9 mouse cellular contexts compared by ENCODE assay signal in the genomic region with DNA sequence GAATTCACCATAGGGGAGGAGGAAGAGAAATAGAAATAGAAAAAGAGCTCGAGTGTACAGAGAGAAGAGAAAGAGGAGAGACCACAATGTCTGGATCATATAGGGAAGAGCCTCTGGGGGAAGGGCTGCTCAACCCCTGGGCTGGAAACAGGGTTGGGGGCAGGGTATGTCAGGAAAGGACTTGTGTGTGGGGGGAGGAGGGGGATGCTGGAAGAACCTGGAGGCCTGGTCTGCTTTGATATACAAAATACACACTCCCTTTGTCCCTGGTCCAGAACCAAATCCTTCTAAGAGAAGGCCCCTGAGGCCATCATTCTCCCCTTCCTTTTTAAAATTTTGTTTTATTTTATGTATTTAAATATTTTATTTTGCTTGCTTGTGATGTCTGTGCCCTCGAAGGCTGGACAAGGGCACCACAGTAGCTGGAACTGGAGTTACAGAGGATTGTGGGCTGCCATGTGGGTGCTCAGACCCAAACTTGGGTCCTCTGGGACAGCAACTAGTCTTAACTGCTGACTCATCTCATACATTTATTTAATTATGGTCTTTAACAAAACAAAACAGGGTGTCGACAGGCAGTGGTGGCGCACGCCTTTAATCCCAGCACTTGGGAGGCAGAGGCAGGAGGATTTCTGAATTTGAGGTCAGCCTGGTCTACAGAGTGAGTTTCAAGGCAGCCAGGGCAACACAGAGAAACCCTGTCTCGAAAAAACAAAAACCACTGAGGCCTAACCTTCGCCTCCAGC. TPM values are rescaled to one million over a fixed set of nuclear protein-coding genes. Genes with fewer than 3 reads are reported as not detected.
DNase-seq lines count a peak whose midpoint lies in the region; ATAC-seq and TF ChIP-seq lines count a peak whose summit lies in the region.
"Had no signal": no experiment of that assay in that cellular context is flagged by ENCODE, and none has a peak within 500 bp of the region (broad histone marks: within the 10 kb centered on the region; RNA-seq: fewer than 3 reads in every experiment).

No protein-coding gene starts in this region.

- no peak for ATAC-seq in liver, postnatal 0 days

- peaks cover 25% of the 10 kb centered on the region for H3K4me1 ChIP-seq in heart, embryonic 10.5 days
- peaks cover 34% of the 10 kb centered on the region for H3K4me1 ChIP-seq in hindbrain, embryonic 10.5 days (replicated peaks)
- H3K4me1 ChIP-seq in liver, postnatal 0 days (ENCODE audit: insufficient read depth): peaks cover 21% of the 10 kb centered on the region

- peak overlapping the region; percentile 90; the same call in 1 of the 2 replicates for H3K27ac ChIP-seq in heart, embryonic 10.5 days
- peak overlapping the region; percentile 92; the same call in 1 of the 2 replicates for H3K27ac ChIP-seq in hindbrain, embryonic 10.5 days
- H3K27ac ChIP-seq in liver, postnatal 0 days (ENCODE audit: low read depth): peak overlapping the region; percentile 66; the same call in 1 of the 2 replicates

- peaks cover 41% of the 10 kb centered on the region for H3K36me3 ChIP-seq in heart, embryonic 10.5 days
- peaks cover 43% of the 10 kb centered on the region for H3K36me3 ChIP-seq in hindbrain, embryonic 10.5 days
- H3K36me3 ChIP-seq in liver, postnatal 0 days (replicated peaks; ENCODE audit: insufficient read depth, low read length): peaks cover 15% of the 10 kb centered on the region

- no peak for DNase-seq in heart, embryonic 10.5 days (ENCODE audit: low spot score)
- no peak for DNase-seq in heart, postnatal 25 days (ENCODE audit: low spot score)
- DNase-seq in ES-CJ7 (ENCODE audit: low read depth, low spot score): peak; percentile 81
- no peak for DNase-seq in hindbrain, embryonic 10.5 days (ENCODE audit: low spot score)
- no peak for DNase-seq in liver, postnatal 0 days
- no peak for DNase-seq in right cerebral cortex, postnatal 4 days
- DNase-seq in layer of hippocampus, adult 9-11 months: no peak
- no peak for DNase-seq in thymus, postnatal 14 days

- no peaks in the 10 kb centered on the region for H3K27me3 ChIP-seq in heart, embryonic 10.5 days (ENCODE audit: insufficient read depth, poor library complexity, severe bottlenecking)
- no peaks in the 10 kb centered on the region for H3K27me3 ChIP-seq in hindbrain, embryonic 10.5 days (ENCODE audit: insufficient read depth, poor library complexity, severe bottlenecking)
- H3K27me3 ChIP-seq in liver, postnatal 0 days (ENCODE audit: insufficient read depth, low read length): no peaks in the 10 kb centered on the region

- no peak for TF ChIP-seq EP300 in liver, postnatal 0 days (IDR thresholded peaks at IDR 0.05; ENCODE audit: low read depth)

- 83% methylated on average over 7 of the region's 7 CpGs for WGBS in heart, embryonic 10.5 days
- WGBS in hindbrain, embryonic 10.5 days: 87% methylated on average over 7 of the region's 7 CpGs
- WGBS in liver, postnatal 0 days (ENCODE audit: insufficient replicate concordance): 83% methylated on average over 7 of the region's 7 CpGs

- H3K9me3 ChIP-seq in heart, embryonic 10.5 days: no peaks in the 10 kb centered on the region
- H3K9me3 ChIP-seq in hindbrain, embryonic 10.5 days: no peaks in the 10 kb centered on the region
- no peaks in the 10 kb centered on the region for H3K9me3 ChIP-seq in liver, postnatal 0 days (ENCODE audit: low read length)

- H3K4me3 ChIP-seq in heart, embryonic 10.5 days: peak overlapping the region; percentile 77
- peak overlapping the region; percentile 76 for H3K4me3 ChIP-seq in hindbrain, embryonic 10.5 days
- H3K4me3 ChIP-seq in liver, postnatal 0 days (ENCODE audit: low read depth, low read length): no peak overlapping the region

- peak overlapping the region; percentile 99; the same call in 1 of the 2 replicates for H3K4me2 ChIP-seq in liver, postnatal 0 days (ENCODE audit: low read depth, low read length)

- TF ChIP-seq CTCF in liver, postnatal 0 days (IDR thresholded peaks at IDR 0.05; ENCODE audit: low read depth): no peak

- intact Hi-C loops in heart, postnatal 25 days (cut with DNase I): loop anchor here (2.0 to 10.0 kb wide), 3 partner anchors 26 to 248 kb away; no protein-coding TSS in a partner anchor

- no peak overlapping the region for H3K9ac ChIP-seq in liver, postnatal 0 days (replicated peaks)

RNA-seq across cellular contexts. Expression of a gene that starts 1.3 kb away (rescaled TPM):
- polyA plus RNA-seq in heart, embryonic 10.5 days (2016; fragmentation: Nextera tagmentation; extraction: Ambion mirVana): 13.0 and 13.2 TPM in 2 replicates
- total RNA-seq in heart, postnatal 25 days (2021): 1 to 10 TPM in 1 of 2 experiments, under 1 TPM in 1; 0.83 to 1.4 TPM
- 13.1 and 13.4 TPM in 2 replicates for polyA plus RNA-seq in hindbrain, embryonic 10.5 days (2016; fragmentation: Nextera tagmentation; extraction: Ambion mirVana)
- 4.5 and 5.7 TPM in 2 replicates for polyA plus RNA-seq in liver, postnatal 0 days (2015; fragmentation: Nextera tagmentation; extraction: Ambion mirVana)

RNA-seq across cellular contexts. Expression of a gene that starts 3.5 kb away (rescaled TPM):
- polyA plus RNA-seq in heart, embryonic 10.5 days (2016; fragmentation: Nextera tagmentation; extraction: Ambion mirVana): 68.1 and 70.9 TPM in 2 replicates
- total RNA-seq in heart, postnatal 25 days (2021): 10 to 100 TPM; 29.7 to 32.3 TPM
- 41.9 and 60.8 TPM in 2 replicates for polyA plus RNA-seq in hindbrain, embryonic 10.5 days (2016; fragmentation: Nextera tagmentation; extraction: Ambion mirVana)
- polyA plus RNA-seq in liver, postnatal 0 days (2015; fragmentation: Nextera tagmentation; extraction: Ambion mirVana): 11.8 TPM in 2 replicates

RNA-seq across cellular contexts. Expression of a gene that starts 19.7 kb away (rescaled TPM):
- polyA plus RNA-seq in heart, embryonic 10.5 days (2016; fragmentation: Nextera tagmentation; extraction: Ambion mirVana): 5.8 and 11.7 TPM in 2 replicates
- total RNA-seq in heart, postnatal 25 days (2021): 100 to 1,000 TPM; 182 to 193 TPM
- 1.8 TPM in 2 replicates for polyA plus RNA-seq in hindbrain, embryonic 10.5 days (2016; fragmentation: Nextera tagmentation; extraction: Ambion mirVana)
- 1.0 and 1.2 TPM in 2 replicates for polyA plus RNA-seq in liver, postnatal 0 days (2015; fragmentation: Nextera tagmentation; extraction: Ambion mirVana)

RNA-seq across cellular contexts. Expression of a gene that starts 35.3 kb away (rescaled TPM):
- 0.23 and 0.46 TPM in 2 replicates for polyA plus RNA-seq in heart, embryonic 10.5 days (2016; fragmentation: Nextera tagmentation; extraction: Ambion mirVana)
- total RNA-seq in heart, postnatal 25 days (2021): not detected
- polyA plus RNA-seq in hindbrain, embryonic 10.5 days (2016; fragmentation: Nextera tagmentation; extraction: Ambion mirVana): 11.3 and 30.3 TPM in 2 replicates
- not detected in 2 replicates for polyA plus RNA-seq in liver, postnatal 0 days (2015; fragmentation: Nextera tagmentation; extraction: Ambion mirVana)
- total RNA-seq: gastrocnemius, postnatal 4 days had no signal
